Mouse (Mus musculus): Measurements from ENCODE around the gene Smad3.

DNA sequence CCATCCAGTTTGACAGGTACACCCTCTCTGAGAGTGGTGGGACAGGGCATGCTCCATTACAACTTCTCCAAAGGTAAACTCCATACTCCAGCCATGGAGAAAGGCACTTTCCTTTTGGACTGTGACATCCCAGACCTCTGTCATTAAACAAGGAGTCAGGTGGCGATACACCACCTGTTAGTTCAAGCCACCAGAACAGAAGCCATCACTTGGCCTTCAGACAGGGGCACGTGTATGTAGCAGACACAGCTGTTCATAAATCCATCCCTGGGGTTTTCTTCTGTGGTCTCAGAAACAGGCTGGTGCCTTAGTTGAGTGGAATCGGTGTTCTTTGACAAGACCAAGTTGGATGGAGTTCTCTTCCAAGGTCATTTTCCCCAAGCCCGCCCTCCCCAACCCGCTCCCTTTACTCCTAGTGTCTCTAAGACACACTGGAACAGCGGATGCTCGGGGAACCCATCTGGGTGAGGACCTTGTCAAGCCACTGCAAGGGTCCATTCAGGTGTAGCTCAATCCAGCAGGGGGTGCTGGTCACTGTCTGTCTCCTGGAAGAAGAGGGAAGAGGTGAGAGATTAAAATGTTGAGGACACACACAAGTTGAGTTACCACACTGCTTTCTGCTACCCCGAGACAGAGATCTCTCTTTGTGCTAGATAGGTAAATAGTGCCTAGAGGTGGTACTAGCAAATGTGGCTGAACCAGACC, 107.8 kb downstream of the Smad3 start:
- TF ChIP-seq EP300 (IDR thresholded peaks at IDR 0.05; ENCODE audit: low read length) = no peak
- no peak for TF ChIP-seq E2F4 (IDR thresholded peaks at IDR 0.05; ENCODE audit: insufficient replicate concordance, low read depth, low read length)
- TF ChIP-seq MAFK (IDR thresholded peaks at IDR 0.05; ENCODE audit: insufficient replicate concordance, low read length) = no peak
- TF ChIP-seq ZNF384 (IDR thresholded peaks at IDR 0.05; ENCODE audit: low read depth, low read length) = no peak
- TF ChIP-seq CTCF (conservative IDR thresholded peaks at IDR 0.05 in 1 of 2, IDR thresholded peaks at IDR 0.05 in 1 of 2; ENCODE audit: low read depth in 2 of 2, low read length in 2 of 2) = peak in 1 of 2 experiments; percentile 72; a peak in 2 of 4 replicates
- no peak for TF ChIP-seq POLR2A (IDR thresholded peaks at IDR 0.05; ENCODE audit: low read depth, low read length)
- TF ChIP-seq MYC (IDR thresholded peaks at IDR 0.05; ENCODE audit: low read depth, low read length) = no peak
- no peak for TF ChIP-seq NRF1 (IDR thresholded peaks at IDR 0.05; ENCODE audit: low read depth, low read length)
- TF ChIP-seq BHLHE40 (IDR thresholded peaks at IDR 0.05; ENCODE audit: low read depth, low read length) = no peak
- no peak for TF ChIP-seq HCFC1 (IDR thresholded peaks at IDR 0.05; ENCODE audit: low read depth, low read length)

Measured in CH12.LX (cell line).